Mouse (Mus musculus) lung, postnatal 25 days (tissue): ENCODE measurements at regions not wholly inside any gene's neighbourhood (a gene's known extent, or its start where the extent isn't known, plus 50 kb on each side); places are given as distances from the start of the nearest gene placed in this dataset.
"Not testable (repeated sequence)": the region's sequence is repeated elsewhere in the genome, so short reads cannot be mapped to it uniquely, and the experiment has no call there.

Experiments used
- DNase-seq: peaks from one replicate; pipeline ENCODE4 v3.0.0; 2022; ENCODE audit warnings: low spot score

DNA sequence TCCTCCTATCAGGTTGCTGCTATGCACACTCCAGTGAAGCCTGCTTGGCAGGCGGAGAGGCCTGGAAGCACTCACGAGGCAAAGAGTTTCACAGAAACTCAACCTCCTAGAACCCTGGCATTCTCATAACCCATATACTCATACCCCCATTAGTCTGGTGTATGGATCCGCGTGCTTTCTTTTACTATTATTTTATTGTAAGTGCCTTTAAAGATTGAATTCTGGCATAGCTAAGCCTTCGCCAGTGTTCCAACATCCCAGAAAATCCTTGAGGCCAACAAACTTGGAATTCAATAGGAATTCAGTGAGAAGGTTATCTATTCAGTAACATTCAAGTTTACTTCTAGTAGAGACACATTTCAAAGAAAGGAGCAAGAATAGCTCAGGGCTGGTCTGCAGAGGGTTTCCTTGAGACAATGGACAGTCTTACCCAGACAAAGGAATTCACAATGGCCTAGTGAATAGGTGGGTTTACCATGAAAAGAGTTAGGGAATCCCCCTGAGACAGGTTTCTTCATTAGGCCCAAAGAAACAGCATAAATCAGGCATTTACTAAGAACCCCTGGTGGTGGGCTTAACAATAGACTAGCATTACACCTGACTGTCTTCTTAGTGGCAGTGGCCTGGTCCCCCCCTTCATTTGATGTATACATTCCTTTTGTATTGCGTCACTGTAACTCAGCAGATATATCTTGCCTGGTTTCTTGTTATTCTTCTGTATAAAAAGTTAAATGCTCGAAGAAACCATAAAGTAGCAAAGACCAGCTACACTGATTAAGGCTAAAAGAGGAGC, 80.8 kb upstream of the Gm15446 start:
- not testable (repeated sequence) for DNase-seq

DNA sequence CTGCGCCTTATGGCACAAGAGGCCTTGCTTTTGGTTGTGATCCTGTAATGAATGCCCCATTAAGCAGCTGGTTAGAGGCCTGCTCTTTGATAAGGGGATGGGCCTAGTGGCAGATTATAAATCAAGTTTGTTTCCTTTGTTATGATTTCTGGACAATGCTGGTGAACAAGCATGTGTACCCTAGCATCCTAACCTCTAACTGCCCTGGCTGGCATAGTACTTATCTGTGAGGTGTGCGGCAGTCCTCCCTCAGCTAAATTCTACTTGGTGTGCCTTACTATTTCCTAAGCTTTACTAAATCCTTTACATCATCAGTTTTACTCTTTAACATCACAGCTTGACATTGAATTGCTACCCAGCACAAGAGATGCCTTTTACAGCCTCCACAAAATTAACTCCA, 79.0 kb upstream of the Gm15446 start:
- DNase-seq = not testable (repeated sequence)

DNA sequence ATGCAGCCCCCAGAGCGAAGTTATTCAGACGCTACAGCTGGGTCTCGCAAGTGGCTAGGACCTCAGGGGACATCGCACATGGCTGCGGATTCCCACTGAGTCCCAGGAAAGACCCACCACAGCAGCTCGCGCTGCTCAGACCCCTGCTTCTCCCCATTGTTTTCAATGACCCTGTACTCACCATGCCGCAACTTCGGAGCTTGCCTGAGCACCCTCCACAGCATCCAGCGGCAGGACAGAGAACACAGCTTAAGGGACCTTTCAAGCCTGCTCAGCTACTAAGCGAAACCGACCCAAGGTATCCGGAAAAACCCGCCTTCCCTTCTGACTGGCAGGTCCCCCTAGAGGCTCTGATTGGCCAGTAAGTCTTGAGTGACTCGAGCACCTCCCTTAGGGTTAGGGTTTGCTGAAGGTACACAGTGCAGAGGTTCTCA, 78.4 kb upstream of the Gm15446 start:
- DNase-seq = peak; percentile 74

DNA sequence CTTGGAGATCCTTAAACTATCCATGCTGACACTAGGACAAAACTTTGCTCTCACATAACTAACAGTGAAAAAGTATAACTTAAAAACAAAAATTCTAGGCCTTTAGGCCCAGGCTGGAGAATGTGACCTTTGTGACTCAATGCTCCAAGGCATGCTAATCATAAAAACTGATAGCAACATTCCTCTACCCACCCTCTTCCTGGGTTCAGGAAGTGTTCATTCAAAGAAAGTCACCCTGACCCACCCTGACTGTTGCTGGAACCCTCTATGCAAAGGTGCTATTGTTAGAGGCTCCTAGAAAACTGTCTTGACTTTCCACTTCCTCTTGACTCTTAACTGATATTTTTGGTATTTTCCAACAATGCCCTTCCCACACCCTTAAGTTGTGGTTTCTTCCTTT, 72.0 kb upstream of the Gm15446 start:
- DNase-seq = not testable (repeated sequence)

DNA sequence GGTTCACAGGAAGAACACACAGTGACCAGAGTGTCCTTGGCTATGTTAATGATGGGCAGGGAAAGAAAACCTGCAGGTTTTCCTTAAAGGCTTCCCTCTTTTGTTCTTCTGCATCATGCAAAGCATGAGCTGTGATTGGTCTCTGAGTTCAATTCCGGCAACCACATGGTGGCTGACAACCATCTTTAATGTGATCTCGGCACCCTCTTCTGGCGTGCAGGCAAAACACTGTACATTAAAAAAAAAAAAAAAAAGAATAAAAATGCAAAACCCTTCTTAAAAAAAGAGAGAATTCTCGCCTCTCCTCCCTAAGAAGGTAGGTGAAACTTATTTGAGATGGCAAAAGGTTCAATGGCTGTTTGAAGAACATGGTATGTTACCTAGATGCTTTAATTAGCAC, 62.8 kb upstream of the Gm15446 start:
- no peak for DNase-seq

DNA sequence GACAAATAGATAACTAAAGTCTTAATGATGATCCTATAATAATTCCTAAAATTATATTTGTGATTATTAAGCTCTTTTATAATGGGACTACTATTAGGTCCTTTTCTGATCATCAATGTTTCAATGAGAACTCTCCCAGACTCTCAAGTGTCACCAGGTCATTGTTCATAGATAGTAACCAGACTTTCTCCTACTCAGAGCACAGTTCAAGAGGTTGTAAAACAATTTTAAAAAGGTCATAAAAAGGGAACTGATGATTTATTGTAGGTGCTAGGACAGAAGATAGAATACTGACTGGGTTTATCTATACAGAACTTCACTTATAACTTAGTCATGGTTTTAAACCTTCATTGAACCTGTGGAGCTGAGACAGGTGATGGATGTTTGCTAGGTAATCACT, 58.7 kb upstream of the Gm15446 start:
- not testable (repeated sequence) for DNase-seq

DNA sequence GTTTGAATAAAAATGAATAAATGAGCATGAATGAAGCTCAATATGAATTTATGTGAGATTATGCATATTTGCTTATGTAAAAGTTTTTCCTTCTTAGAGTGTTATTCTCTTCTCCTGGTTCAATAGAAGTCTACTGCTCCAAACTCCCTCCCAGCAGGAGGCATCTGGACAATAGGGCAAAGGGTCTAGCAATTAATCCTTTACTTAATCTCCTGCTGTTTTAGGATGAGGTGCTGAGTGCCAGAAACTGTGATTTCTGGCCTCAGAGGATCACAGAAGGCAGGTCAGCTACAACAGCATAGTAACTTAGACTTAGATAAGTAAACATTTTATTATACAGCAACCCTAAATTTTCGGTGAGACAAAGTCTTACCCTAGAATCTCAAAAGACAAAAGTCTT, 57.6 kb upstream of the Gm15446 start:
- DNase-seq = no peak

DNA sequence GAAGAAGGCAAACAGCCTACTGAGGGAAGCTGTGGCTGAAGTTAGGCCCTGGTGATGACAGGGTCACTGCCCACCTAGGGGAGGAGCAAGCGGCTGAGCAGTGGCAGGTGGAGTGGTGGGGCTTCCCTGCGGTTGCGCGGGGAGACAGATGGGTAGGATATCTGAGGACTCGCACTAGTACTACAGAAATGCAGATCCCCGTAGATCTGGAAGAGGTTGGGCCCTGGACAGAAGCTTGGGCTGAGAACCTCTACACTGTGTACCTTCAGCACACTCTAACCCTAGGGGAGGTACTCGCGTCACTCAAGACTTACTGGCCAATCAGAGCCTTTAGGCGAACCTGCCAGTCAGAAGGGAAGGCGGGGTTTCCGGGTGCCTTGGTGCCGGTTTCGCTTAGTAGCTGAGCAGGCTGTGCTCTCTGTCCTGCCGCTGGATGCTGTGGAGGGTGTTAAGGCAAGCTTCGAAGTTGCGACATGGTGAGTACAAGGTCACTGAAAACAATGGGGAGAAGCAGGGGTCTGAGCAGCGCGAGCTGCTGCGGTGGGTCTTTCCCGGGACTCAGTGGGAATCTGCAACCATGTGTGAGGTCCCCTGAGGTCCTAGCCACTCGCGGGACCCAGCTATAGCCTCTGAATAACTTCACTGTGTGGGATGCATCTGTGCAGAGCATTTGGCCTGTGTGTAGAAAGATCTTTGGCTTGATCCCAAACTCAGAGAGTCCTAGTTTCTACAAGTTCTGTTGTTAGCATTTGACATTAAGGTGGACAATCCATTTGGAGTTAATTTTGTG, 56.7 kb upstream of the Gm15446 start:
- peak; percentile 92 for DNase-seq

DNA sequence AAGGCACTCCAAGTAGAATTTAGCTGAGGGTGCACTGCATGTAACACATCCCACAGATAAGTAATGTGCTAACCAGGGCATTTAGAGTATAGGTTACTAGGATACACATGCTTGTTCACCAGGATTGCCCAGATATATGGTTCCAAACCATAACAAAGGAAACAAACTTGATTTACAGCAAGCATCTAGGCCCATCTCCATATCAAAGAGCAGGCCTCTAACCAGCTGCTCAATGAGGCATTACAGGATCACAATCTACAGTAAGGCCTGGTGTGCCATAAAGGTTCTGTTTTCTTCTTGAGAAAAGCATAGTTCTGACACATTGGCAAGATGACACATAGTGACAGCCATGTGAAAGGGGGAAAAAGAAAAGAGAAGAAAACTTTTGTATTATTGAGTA, 56.0 kb upstream of the Gm15446 start:
- not testable (repeated sequence) for DNase-seq
